Mouse (Mus musculus): Measurements from ENCODE around the gene Psmd6.

Psmd6 gene

GRCm38 (mm10) chr14:14120230-14121096 is at the start of gene Psmd6:
TSS of gene Psmd6 (minus strand) at chr14:14120984.
- DNase-seq (ENCODE audit: low spot score in 2 of 2) = peak; percentile 93

GRCm38 (mm10) chr14:14110710-14111109 is 10.1 kb downstream of the Psmd6 start:
- no peak for DNase-seq (ENCODE audit: low spot score in 2 of 2)

GRCm38 (mm10) chr14:14104930-14105318 is 15.9 kb downstream of the Psmd6 start:
- no peak for DNase-seq (ENCODE audit: low spot score in 2 of 2)

GRCm38 (mm10) chr14:14104213-14104929 is 16.4 kb downstream of the Psmd6 start:
- no peak for DNase-seq (ENCODE audit: low spot score in 2 of 2)

GRCm38 (mm10) chr14:14101296-14101695 is 19.5 kb downstream of the Psmd6 start:
- DNase-seq (ENCODE audit: low spot score in 2 of 2) = no peak

GRCm38 (mm10) chr14:14100773-14101280 is 20.0 kb downstream of the Psmd6 start:
- DNase-seq (ENCODE audit: low spot score in 2 of 2) = no peak

- peak; percentile 91 to 93 for DNase-seq (ENCODE audit: low spot score in 2 of 2)
Observed at GRCm38 (mm10) chr14:14098330-14098980, 22.3 kb downstream of the Psmd6 start.

- DNase-seq (ENCODE audit: low spot score in 2 of 2) = no peak
Observed at GRCm38 (mm10) chr14:14090571-14090970, 30.2 kb downstream of the Psmd6 start.

GRCm38 (mm10) chr14:14088016-14088791 is 32.6 kb downstream of the Psmd6 start:
- DNase-seq (ENCODE audit: low spot score in 2 of 2) = no peak

- DNase-seq (ENCODE audit: low spot score in 2 of 2) = no peak
Observed at GRCm38 (mm10) chr14:14087348-14087747, 33.4 kb downstream of the Psmd6 start.

GRCm38 (mm10) chr14:14086711-14087263 is 34.0 kb downstream of the Psmd6 start:
- no peak for DNase-seq (ENCODE audit: low spot score in 2 of 2)

GRCm38 (mm10) chr14:14083811-14084210 is 37.0 kb downstream of the Psmd6 start:
- DNase-seq (ENCODE audit: low spot score in 2 of 2) = no peak

- DNase-seq (ENCODE audit: low spot score in 2 of 2) = no peak
Observed at GRCm38 (mm10) chr14:14080604-14081194, 40.1 kb downstream of the Psmd6 start.

- no peak for DNase-seq (ENCODE audit: low spot score in 2 of 2)
Observed at GRCm38 (mm10) chr14:14071456-14071855, 49.3 kb downstream of the Psmd6 start.

- peak; percentile 43 to 53 for DNase-seq (ENCODE audit: low spot score in 2 of 2)
Observed at GRCm38 (mm10) chr14:14070541-14071315, 50.1 kb downstream of the Psmd6 start.

- DNase-seq (ENCODE audit: low spot score in 2 of 2) = no peak
Observed at GRCm38 (mm10) chr14:14068553-14068952, 52.2 kb downstream of the Psmd6 start.

- peak in 1 of 2 experiments; percentile 34 for DNase-seq (ENCODE audit: low spot score in 2 of 2)
Observed at GRCm38 (mm10) chr14:14067648-14068472, 52.9 kb downstream of the Psmd6 start.

- DNase-seq (ENCODE audit: low spot score in 2 of 2) = no peak
Observed at GRCm38 (mm10) chr14:14066241-14066640, 54.5 kb downstream of the Psmd6 start.

- DNase-seq (ENCODE audit: low spot score in 2 of 2) = no peak
Observed at GRCm38 (mm10) chr14:14065142-14065498, 55.7 kb downstream of the Psmd6 start.
